Mouse (Mus musculus) adrenal gland, postnatal 36 days (tissue): ENCODE data around the gene Slc30a2. TPM values are rescaled to one million over a fixed set of nuclear protein-coding genes. Genes with fewer than 3 reads are reported as not detected.
A peak's percentile ranks its signal among the peaks of the same experiment; 100 is the strongest.
"Not testable (repeated sequence)": the region's sequence is repeated elsewhere in the genome, so short reads cannot be mapped to it uniquely, and the experiment has no call there.

ENCODE experiments used
- DNase-seq, 2 experiments: peaks; one replicate each; pipeline ENCODE4 v3.0.0; 2021; ENCODE audit warnings: mixed read lengths in 1 of 2
- long read RNA-seq, 2 experiments: library from polyadenylated mRNA; stranded (forward); transcript quantifications; one replicate each; pipeline ENCODE4 v2.0.0; 2021; ENCODE audit warnings: borderline sequencing depth in 2 of 2
- total RNA-seq, 2 experiments: library from RNA; stranded (reverse); gene quantifications; 2 replicates each; pipeline ENCODE4 v1.2.3; 2021

Gene Slc30a2
- total RNA-seq, result 10 to 100 TPM; 21.6 to 41.1 TPM
- long read RNA-seq, experiment 1, transcript Slc30a2-204 (8 exons, 3,153 nt), result major isoform, 17 of 33 reads
- long read RNA-seq, experiment 1, partial matches to known transcripts, result 4 of 33 reads
- long read RNA-seq, experiment 1, other reads (novel, unspliced or antisense), result 11 of 33 reads
- long read RNA-seq, experiment 2, transcript Slc30a2-201 (7 exons, 2,023 nt), result minor isoform, 5 of 32 reads
- long read RNA-seq, experiment 2, transcript Slc30a2-204 (8 exons, 3,153 nt), result major isoform, 17 of 32 reads
- long read RNA-seq, experiment 2, partial matches to known transcripts, result 1 of 32 reads
- long read RNA-seq, experiment 2, other reads (novel, unspliced or antisense), result 9 of 32 reads

GRCm38 (mm10) chr4:134343071-134344031 lies at the start of gene Slc30a2:
Slc30a2 (plus strand) TSS chr4:134343181.
- peak; percentile 68 to 78 for DNase-seq

GRCm38 (mm10) chr4:134293692-134294163 lies 49.3 kb upstream of the Slc30a2 start:
- no peak for DNase-seq

- not testable (repeated sequence) for DNase-seq
Measured at GRCm38 (mm10) chr4:134296096-134296495, 46.9 kb upstream of the Slc30a2 start.

GRCm38 (mm10) chr4:134296523-134296922 lies 46.5 kb upstream of the Slc30a2 start:
- DNase-seq, result no peak

- DNase-seq, result no peak
Measured at GRCm38 (mm10) chr4:134297369-134297768, 45.6 kb upstream of the Slc30a2 start.

GRCm38 (mm10) chr4:134298626-134299497 lies 44.1 kb upstream of the Slc30a2 start:
- DNase-seq, result no peak

GRCm38 (mm10) chr4:134299498-134299810 lies 43.5 kb upstream of the Slc30a2 start:
- no peak for DNase-seq

- peak in 1 of 2 experiments; percentile 38 for DNase-seq
Measured at GRCm38 (mm10) chr4:134300316-134300715, 42.7 kb upstream of the Slc30a2 start.

- no peak for DNase-seq
Measured at GRCm38 (mm10) chr4:134302084-134302483, 40.9 kb upstream of the Slc30a2 start.

- no peak for DNase-seq
Measured at GRCm38 (mm10) chr4:134306963-134307362, 36.0 kb upstream of the Slc30a2 start.

GRCm38 (mm10) chr4:134307367-134308072 lies 35.5 kb upstream of the Slc30a2 start:
- DNase-seq, result peak; percentile 71 to 82

GRCm38 (mm10) chr4:134310106-134310505 lies 32.9 kb upstream of the Slc30a2 start:
- no peak for DNase-seq

GRCm38 (mm10) chr4:134310656-134311055 lies 32.3 kb upstream of the Slc30a2 start:
- no peak for DNase-seq

- no peak for DNase-seq
Measured at GRCm38 (mm10) chr4:134311784-134312183, 31.2 kb upstream of the Slc30a2 start.

GRCm38 (mm10) chr4:134312341-134312740 lies 30.6 kb upstream of the Slc30a2 start:
- DNase-seq, result no peak

GRCm38 (mm10) chr4:134312901-134313300 lies 30.1 kb upstream of the Slc30a2 start:
- DNase-seq, result no peak

GRCm38 (mm10) chr4:134314081-134314655 lies 28.8 kb upstream of the Slc30a2 start:
- no peak for DNase-seq

- DNase-seq, result no peak
Measured at GRCm38 (mm10) chr4:134314876-134315275, 28.1 kb upstream of the Slc30a2 start, which contains the start of gene Trim63. Trim63 (plus strand) TSS chr4:134315120.

GRCm38 (mm10) chr4:134315470-134315869 lies 27.5 kb upstream of the Slc30a2 start:
- DNase-seq, result no peak

- DNase-seq, result peak in 1 of 2 experiments; percentile 34
Measured at GRCm38 (mm10) chr4:134316390-134316789, 26.6 kb upstream of the Slc30a2 start.

GRCm38 (mm10) chr4:134319074-134319473 lies 23.9 kb upstream of the Slc30a2 start:
- DNase-seq, result no peak
